ENCODE assay signal across 12 mouse cellular contexts in genomic region chr4:55001386-55001785, GRCm38 (mm10). TPM values are rescaled to one million over a fixed set of nuclear protein-coding genes. Genes with fewer than 3 reads are reported as not detected.
DNase-seq lines count a peak whose midpoint lies in the region; ATAC-seq and TF ChIP-seq lines count a peak whose summit lies in the region.
"Had no signal": no experiment of that assay in that cellular context is flagged by ENCODE, and none has a peak within 500 bp of the region (broad histone marks: within the 10 kb centered on the region; RNA-seq: fewer than 3 reads in every experiment).

No protein-coding gene starts in this region.

- no peak overlapping the region for H3K4me3 ChIP-seq in kidney, adult 2 months (ENCODE audit: insufficient read depth, low read depth, low read length)
- H3K4me3 ChIP-seq in heart, embryonic 16.5 days (ENCODE audit: low read length): no peak overlapping the region
- H3K4me3 ChIP-seq: hindbrain, embryonic 12.5 days had no signal

- 0 out of 2 replicates have a peak overlapping the region, but pooled peaks have one; percentile 11 for H3K4me2 ChIP-seq in heart, embryonic 16.5 days (ENCODE audit: low read depth, low read length)
- H3K4me2 ChIP-seq: hindbrain, embryonic 12.5 days had no signal

- no peak for TF ChIP-seq POLR2A in kidney, adult 2 months (IDR thresholded peaks at IDR 0.05; ENCODE audit: low read depth, low read length)

- no peak for ATAC-seq in heart, embryonic 16.5 days (replicated peaks; ENCODE audit: extremely low read depth, insufficient read depth, low FRiP score)
- ATAC-seq: liver, postnatal 0 days had no signal

- H3K9me3 ChIP-seq in heart, embryonic 16.5 days (replicated peaks; ENCODE audit: control insufficient read depth, low read length): no peaks in the 10 kb centered on the region
- H3K9me3 ChIP-seq: hindbrain, embryonic 12.5 days had no signal

- H3K4me1 ChIP-seq in kidney, adult 2 months (ENCODE audit: control insufficient read depth, insufficient read depth, low read length): peaks cover 24% of the 10 kb centered on the region
- H3K4me1 ChIP-seq in heart, embryonic 16.5 days (ENCODE audit: control insufficient read depth, insufficient read depth, low read length): peaks cover 58% of the 10 kb centered on the region

- peak; percentile 69 for DNase-seq in adrenal gland, adult 2 months
- DNase-seq in adrenal gland, adult 8-10 months: no peak
- DNase-seq in kidney, adult 2 months: peak; percentile 67
- no peak for DNase-seq in kidney, adult 18-20 months
- DNase-seq in NIH3T3 (ENCODE audit: low read depth): peak; percentile 73
- DNase-seq in ovary, postnatal 10 days (ENCODE audit: low spot score): no peak
- no peak for DNase-seq in ovary, postnatal 36 days (ENCODE audit: low spot score)
- DNase-seq: liver, postnatal 0 days; spleen, adult 18-20 months; thymus, adult 2 months had no signal

- H3K9ac ChIP-seq in heart, embryonic 16.5 days (ENCODE audit: low read length): no peak overlapping the region
- H3K9ac ChIP-seq: hindbrain, embryonic 12.5 days; liver, postnatal 0 days had no signal

- H3K27ac ChIP-seq in kidney, adult 2 months (ENCODE audit: insufficient read depth, low read depth, low read length): no peak overlapping the region
- H3K27ac ChIP-seq in heart, embryonic 16.5 days (ENCODE audit: low read length): peak overlapping the region; percentile 41
- H3K27ac ChIP-seq: hindbrain, embryonic 12.5 days had no signal

- no peaks in the 10 kb centered on the region for H3K36me3 ChIP-seq in kidney, adult 2 months (ENCODE audit: control insufficient read depth, insufficient read depth, low read length)
- H3K36me3 ChIP-seq in heart, embryonic 16.5 days (ENCODE audit: control insufficient read depth, insufficient read depth): no peaks in the 10 kb centered on the region

- TF ChIP-seq CTCF in kidney, adult 2 months (conservative IDR thresholded peaks at IDR 0.05; ENCODE audit: insufficient read depth, insufficient read length, low read depth, low read length): no peak

- WGBS in kidney, adult 2 months: 38% methylated on average over 3 of the region's 3 CpGs
- 22% methylated on average over 3 of the region's 3 CpGs for WGBS in heart, embryonic 16.5 days

- no peaks in the 10 kb centered on the region for H3K27me3 ChIP-seq in kidney, adult 2 months (replicated peaks; ENCODE audit: control insufficient read depth, insufficient read depth, low read length)
- H3K27me3 ChIP-seq in heart, embryonic 16.5 days (ENCODE audit: control insufficient read depth, insufficient read depth, low read length): no peaks in the 10 kb centered on the region
- H3K27me3 ChIP-seq: hindbrain, embryonic 12.5 days had no signal

RNA-seq across cellular contexts. Expression of gene Zfp462, which starts 56.5 kb away (rescaled TPM):
- total RNA-seq in adrenal gland, adult 2 months (2021): 10 to 100 TPM; 36.5 to 41.1 TPM
- 11.5 and 13.7 TPM in 2 replicates for polyA plus RNA-seq in adrenal gland, adult 2 months (2012; rRNA removed)
- 10 to 100 TPM; 43.7 to 73.9 (median 58.2) TPM for total RNA-seq in adrenal gland, adult 8-10 months (2022)
- polyA plus RNA-seq in kidney, adult 2 months (2012; rRNA removed): 8.7 and 10.2 TPM in 2 replicates
- 1.3 and 2.1 TPM in 2 replicates for polyA plus RNA-seq in heart, embryonic 16.5 days (2015; fragmentation: Nextera tagmentation; extraction: Ambion mirVana)

Comparison
In these comparisons a context has a peak if more than half of its experiments do, and no peak if none do; other contexts are left out.
1. DNase-seq: peak in adrenal gland, adult 2 months (single experiment), kidney, adult 2 months (single experiment) and NIH3T3 (single experiment); none in adrenal gland, adult 8-10 months (single experiment), kidney, adult 18-20 months (single experiment), ovary, postnatal 10 days (single experiment) and ovary, postnatal 36 days (single experiment).